Mouse (Mus musculus): Measurements from ENCODE around the gene Nlrc5.
"Not testable (repeated sequence)": the region's sequence is repeated elsewhere in the genome, so short reads cannot be mapped to it uniquely, and the experiment has no call there.

The Nlrc5 gene

GRCm38 (mm10) chr8:94433981-94434466, at the start of gene Nlrc5:
Gene Nlrc5, plus strand, starts transcription at chr8:94434356.
- peak; percentile 7 for DNase-seq (ENCODE audit: low spot score)

GRCm38 (mm10) chr8:94385506-94386213, 48.5 kb upstream of the Nlrc5 start:
- no peak for DNase-seq (ENCODE audit: low spot score)

- DNase-seq (ENCODE audit: low spot score) = peak; percentile 97
These were observed 47.7 kb upstream of the Nlrc5 start, which contains the start of gene Herpud1 for GRCm38 (mm10) chr8:94386214-94387026. Gene Herpud1, plus strand, starts transcription at chr8:94386438.

- DNase-seq (ENCODE audit: low spot score) = peak; percentile 77
These were observed 47.0 kb upstream of the Nlrc5 start for GRCm38 (mm10) chr8:94387027-94387684.

- no peak for DNase-seq (ENCODE audit: low spot score)
These were observed 46.4 kb upstream of the Nlrc5 start for GRCm38 (mm10) chr8:94387785-94388184.

- DNase-seq (ENCODE audit: low spot score) = no peak
These were observed 44.6 kb upstream of the Nlrc5 start for GRCm38 (mm10) chr8:94389531-94389930.

- no peak for DNase-seq (ENCODE audit: low spot score)
These were observed 43.7 kb upstream of the Nlrc5 start for GRCm38 (mm10) chr8:94390429-94390828.

GRCm38 (mm10) chr8:94390910-94391309, 43.2 kb upstream of the Nlrc5 start:
- no peak for DNase-seq (ENCODE audit: low spot score)

- no peak for DNase-seq (ENCODE audit: low spot score)
These were observed 42.0 kb upstream of the Nlrc5 start for GRCm38 (mm10) chr8:94392147-94392546.

GRCm38 (mm10) chr8:94392648-94393047, 41.5 kb upstream of the Nlrc5 start:
- DNase-seq (ENCODE audit: low spot score) = no peak

GRCm38 (mm10) chr8:94395851-94396540, 38.2 kb upstream of the Nlrc5 start:
- DNase-seq (ENCODE audit: low spot score) = no peak

GRCm38 (mm10) chr8:94396964-94397657, 37.0 kb upstream of the Nlrc5 start:
- peak; percentile 51 for DNase-seq (ENCODE audit: low spot score)

GRCm38 (mm10) chr8:94398587-94398986, 35.6 kb upstream of the Nlrc5 start:
- no peak for DNase-seq (ENCODE audit: low spot score)

- no peak for DNase-seq (ENCODE audit: low spot score)
These were observed 34.7 kb upstream of the Nlrc5 start for GRCm38 (mm10) chr8:94399361-94399953.

- not testable (repeated sequence) for DNase-seq (ENCODE audit: low spot score)
These were observed 34.2 kb upstream of the Nlrc5 start for GRCm38 (mm10) chr8:94399957-94400356.

GRCm38 (mm10) chr8:94408443-94409080, 25.6 kb upstream of the Nlrc5 start:
- DNase-seq (ENCODE audit: low spot score) = no peak

GRCm38 (mm10) chr8:94409523-94409922, 24.6 kb upstream of the Nlrc5 start:
- no peak for DNase-seq (ENCODE audit: low spot score)

GRCm38 (mm10) chr8:94412518-94412917, 21.6 kb upstream of the Nlrc5 start:
- no peak for DNase-seq (ENCODE audit: low spot score)

- no peak for DNase-seq (ENCODE audit: low spot score)
These were observed 20.6 kb upstream of the Nlrc5 start for GRCm38 (mm10) chr8:94413509-94413908.

- no peak for DNase-seq (ENCODE audit: low spot score)
These were observed 18.9 kb upstream of the Nlrc5 start for GRCm38 (mm10) chr8:94415218-94415617.

Measured in left cerebral cortex, adult 11 months (tissue).